Mouse (Mus musculus) embryo, embryonic 11.5 days (tissue): ENCODE data around the gene Dnajb5.

Experiments
- DNase-seq: peaks from one replicate; pipeline ENCODE4 v3.0.0-alpha.2; 2012; ENCODE audit warnings: low read depth, low spot score

Dnajb5 gene

GRCm38 (mm10) chr4:42949676-42950051 lies at the start of gene Dnajb5:
Dnajb5 (plus strand) TSS chr4:42949814.
- peak; percentile 91 for DNase-seq

DNA sequence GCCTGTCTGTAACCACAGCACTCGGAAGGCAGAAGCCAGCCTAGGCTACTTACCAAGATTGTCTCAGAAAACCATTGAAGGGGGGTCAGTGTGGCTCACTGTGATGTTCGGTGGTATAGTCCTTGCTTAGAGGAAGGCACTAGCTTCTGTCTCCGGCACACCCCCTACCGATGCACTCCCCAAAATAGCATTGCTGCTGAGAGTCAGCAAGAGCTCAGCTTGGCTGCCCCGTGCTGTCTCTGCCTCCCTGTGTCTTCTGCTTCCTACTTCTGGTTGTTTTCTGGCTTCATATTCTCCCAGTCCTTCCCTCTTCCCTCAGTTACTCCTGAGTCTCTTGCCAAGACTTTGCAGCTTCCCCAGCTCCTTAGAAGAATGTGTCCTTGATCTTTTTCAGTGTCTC lies 48.7 kb upstream of the Dnajb5 start:
- no peak for DNase-seq

GRCm38 (mm10) chr4:42902174-42902573 lies 47.4 kb upstream of the Dnajb5 start:
- no peak for DNase-seq

- DNase-seq, result no peak
Observed at GRCm38 (mm10) chr4:42902730-42903129, 46.9 kb upstream of the Dnajb5 start.

- DNase-seq, result no peak
Observed at GRCm38 (mm10) chr4:42903942-42904341, 45.7 kb upstream of the Dnajb5 start.

- no peak for DNase-seq
Observed at GRCm38 (mm10) chr4:42904523-42904922, 45.1 kb upstream of the Dnajb5 start.

DNA sequence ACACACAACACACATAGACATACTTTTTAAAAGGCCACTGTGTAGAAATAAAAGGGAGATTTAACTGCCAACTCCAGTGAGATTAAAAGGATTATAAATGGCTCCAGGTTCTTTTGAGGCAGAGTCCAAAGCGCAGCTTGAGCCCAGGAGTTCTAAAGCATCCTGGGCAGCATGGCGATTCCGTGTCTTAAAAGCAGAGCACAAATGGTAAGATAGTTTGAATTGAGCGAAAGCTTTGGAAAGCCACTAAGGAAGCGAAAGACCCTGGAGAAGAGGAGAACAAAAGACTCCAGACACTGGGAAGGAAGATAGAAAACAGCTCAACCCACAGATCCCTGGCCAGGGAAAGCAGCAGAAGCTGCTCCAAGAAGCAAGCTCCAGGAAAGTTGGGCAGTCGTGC lies 44.6 kb upstream of the Dnajb5 start:
- no peak for DNase-seq

GRCm38 (mm10) chr4:42913391-42913790 lies 36.2 kb upstream of the Dnajb5 start:
- DNase-seq, result no peak

DNA sequence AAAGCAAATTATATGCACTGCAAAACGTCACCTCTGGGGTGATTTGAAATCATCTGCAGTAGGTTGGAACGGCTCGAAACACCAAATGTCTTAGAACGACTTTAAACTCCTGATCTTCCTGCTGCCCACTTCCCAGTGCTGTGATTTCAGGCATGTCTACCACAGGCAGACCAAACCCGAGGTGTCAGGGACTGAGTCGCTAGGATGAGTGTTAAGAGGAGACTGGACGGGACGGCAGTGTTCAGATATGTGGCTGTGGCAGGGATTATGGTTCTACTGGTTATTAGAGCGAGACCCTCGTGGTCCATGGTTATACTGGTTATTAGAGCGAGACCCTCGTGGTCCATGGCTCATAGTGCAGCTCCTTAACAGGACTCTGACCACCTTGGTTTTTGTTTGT lies 34.3 kb upstream of the Dnajb5 start:
- no peak for DNase-seq

DNA sequence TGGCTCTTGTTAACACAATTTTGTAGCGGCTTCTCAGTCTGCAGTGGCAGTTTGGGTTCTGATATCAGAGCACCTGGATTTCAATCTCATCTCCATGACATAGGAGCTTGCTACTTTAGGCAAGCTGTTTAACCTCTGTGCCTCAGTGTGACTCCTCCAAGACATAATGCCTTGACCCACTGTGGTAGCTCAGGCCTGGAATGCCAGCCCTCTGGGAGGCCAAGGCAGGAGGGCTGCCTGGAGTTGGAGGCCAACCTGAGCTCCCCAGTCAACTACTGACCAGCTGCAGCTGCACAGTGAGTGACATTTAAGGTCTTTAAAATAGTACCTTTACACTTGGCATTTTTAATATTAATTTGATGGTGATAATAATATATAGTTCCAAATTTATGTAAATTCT lies 33.6 kb upstream of the Dnajb5 start:
- no peak for DNase-seq

GRCm38 (mm10) chr4:42916617-42917401 lies 32.8 kb upstream of the Dnajb5 start, which contains the start of gene Phf24:
Phf24 (plus strand) TSS chr4:42916660.
- no peak for DNase-seq

DNA sequence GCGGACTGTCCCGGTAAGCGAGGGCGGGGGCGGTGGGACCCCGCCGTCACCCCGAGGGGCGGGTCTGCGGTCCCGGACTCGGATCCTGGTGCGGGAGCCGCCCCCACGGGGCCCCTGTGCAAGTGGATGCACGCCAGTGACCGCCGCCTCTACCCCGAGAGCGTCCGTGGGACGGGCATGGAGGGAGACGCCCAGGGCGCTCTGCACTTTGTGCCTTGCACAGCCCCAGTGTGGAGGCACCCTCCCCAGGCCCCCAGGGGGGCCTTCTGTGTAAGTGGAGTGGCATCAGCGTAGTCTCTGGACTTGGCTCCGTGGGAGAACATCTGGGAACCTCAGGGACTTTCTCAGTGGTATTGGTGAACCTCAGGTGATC lies 32.2 kb upstream of the Dnajb5 start:
- no peak for DNase-seq

GRCm38 (mm10) chr4:42920726-42921125 lies 28.9 kb upstream of the Dnajb5 start:
- no peak for DNase-seq

GRCm38 (mm10) chr4:42921536-42921935 lies 28.1 kb upstream of the Dnajb5 start:
- DNase-seq, result no peak

DNA sequence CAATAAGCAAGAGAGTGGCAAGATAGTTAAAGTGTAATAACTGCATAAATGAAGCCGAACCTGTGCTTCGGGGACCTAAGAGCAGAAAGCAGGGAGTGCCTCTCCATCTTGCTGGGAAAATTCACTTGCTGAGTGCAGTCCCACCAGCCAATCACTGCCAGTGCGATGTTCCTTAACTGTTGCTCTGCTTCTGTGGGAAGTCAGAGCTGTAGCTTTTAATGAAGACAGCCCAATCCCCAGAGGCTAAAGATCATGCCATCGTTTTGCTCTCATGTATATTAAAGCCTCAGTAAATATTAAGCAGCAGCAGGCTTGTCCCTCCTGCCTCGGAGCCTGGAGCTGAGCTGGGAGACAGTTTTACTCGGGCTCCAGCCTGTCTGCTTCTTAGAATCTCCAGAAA lies 27.6 kb upstream of the Dnajb5 start:
- no peak for DNase-seq

GRCm38 (mm10) chr4:42922461-42922860 lies 27.2 kb upstream of the Dnajb5 start:
- DNase-seq, result no peak

DNA sequence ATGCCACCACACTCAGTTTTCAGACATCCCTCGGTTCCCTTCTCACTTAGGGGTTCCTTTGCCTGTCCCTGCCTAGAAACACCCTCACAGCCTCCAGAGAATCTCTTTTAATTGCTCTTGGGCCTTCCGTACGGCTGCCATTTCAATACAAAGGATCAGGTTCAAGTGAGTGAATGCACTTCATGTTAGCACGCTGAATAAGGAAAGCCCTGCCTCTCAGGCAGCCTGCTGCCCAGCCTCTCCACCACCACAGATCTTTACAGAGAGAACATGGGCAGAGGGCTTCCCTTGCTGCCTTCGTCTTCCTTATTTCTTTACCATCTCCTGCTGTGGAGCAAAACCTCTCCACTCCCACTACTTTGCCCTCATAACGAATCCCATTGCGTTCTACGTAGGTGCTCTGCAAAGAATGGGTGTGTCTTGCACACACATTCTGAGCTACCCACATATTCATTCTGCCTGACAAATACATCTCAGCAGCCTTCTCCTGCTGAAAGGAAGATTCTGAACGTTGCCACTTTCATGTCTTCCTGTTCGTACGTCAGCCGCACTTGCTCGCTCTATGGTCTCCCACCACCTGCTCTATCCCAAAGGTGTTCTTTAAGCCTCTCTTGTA lies 25.4 kb upstream of the Dnajb5 start:
- no peak for DNase-seq

DNA sequence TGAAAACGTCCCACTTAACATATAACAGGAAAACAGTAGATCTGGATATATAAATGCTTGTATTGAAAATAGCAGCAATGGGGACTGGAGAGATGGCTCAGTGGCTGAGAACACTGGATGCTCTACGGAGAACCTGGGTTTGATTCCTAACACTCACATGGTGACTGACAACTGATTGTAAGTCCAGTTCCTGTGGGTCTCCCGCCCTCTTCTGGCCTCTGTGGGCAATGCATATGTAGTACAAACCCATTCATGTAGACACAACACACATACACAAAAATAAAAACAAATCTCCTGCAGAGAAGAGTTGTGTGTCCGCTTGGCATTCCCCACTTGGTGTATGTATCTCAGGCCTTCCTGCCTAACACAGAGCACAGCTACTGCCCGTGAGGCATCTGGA lies 21.4 kb upstream of the Dnajb5 start:
- DNase-seq, result no peak

GRCm38 (mm10) chr4:42928952-42929351 lies 20.7 kb upstream of the Dnajb5 start:
- no peak for DNase-seq

DNA sequence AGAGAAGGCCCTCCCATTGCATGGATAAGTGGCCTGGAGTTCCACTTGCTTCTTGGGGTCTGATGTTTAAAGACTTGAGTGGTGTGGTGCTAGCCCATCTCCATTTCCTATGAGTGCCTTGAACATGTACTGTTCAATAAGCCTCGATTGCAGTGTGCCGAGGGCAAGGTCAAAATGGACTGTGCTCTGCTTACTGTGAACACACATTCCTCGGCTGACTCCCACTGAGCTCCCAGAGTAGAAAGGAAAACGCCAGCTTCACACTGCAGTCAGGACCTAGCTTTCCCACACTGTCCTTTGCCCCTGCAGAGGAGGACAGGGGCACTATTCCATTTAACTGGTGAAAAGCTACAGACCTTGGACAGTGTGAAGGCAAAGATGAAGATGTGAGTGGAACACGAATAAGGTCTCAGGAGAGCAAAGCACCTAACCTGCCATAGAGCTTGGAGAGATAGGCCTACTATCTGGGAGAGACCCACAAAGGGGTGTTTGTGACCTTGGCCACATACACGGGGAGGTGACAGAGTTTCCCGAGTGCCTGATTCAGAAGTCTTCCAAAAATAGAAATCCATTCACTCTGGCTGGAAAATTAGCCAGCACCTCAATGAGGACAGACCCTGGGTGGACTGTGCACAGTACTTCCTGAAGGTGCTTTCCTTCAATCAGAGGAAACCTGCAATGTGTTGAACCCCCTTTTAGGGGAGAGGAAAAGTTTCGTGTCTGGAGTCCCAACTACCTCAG lies 17.2 kb upstream of the Dnajb5 start:
- no peak for DNase-seq

DNA sequence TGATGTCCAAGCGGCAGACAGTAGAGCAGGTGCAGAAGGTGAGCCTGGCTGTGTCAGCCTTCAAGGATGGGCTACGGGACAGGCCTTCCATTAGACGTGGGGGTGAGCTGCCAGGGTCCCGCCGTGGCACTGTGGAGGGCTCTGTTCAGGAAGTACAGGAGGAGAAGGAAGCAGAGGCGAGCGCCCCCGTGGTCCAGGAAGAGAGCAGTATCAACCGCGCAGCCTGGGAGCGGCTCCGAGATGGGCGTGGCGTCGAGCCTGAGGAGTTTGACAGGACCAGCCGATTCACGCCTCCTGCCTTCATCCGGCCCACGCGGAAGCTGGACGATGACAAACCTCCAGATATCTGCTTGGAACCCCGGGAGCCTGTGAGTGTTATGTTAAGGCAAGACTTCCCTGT lies 16.0 kb upstream of the Dnajb5 start:
- DNase-seq, result no peak

DNA sequence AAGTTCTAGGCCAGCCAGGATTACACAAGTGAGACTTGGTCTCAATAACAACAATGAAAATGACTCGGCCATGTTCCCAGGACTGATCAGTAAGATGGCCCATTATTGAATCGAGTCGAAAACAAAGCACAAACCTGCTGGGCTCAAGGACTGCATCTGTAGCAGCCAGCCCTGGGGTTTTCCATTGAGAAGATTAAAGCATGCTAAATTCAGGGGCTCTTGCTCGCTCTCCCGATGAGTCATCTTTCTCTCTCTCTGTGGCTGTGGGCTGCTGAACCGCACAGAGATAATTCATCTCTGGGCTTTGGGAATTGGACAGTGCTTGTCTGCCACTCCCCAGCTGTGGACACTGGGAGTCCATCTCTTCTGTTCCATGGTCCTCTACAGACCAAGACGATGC lies 8.2 kb upstream of the Dnajb5 start:
- no peak for DNase-seq

GRCm38 (mm10) chr4:42943341-42943740 lies 6.3 kb upstream of the Dnajb5 start:
- DNase-seq, result no peak
